Mouse (Mus musculus) 3T3-L1 (cell line): Measurements from ENCODE around the gene Pola2.

Experiments
- DNase-seq: peaks from one replicate; pipeline ENCODE4 v3.0.0-alpha.2; 2015; ENCODE audit warnings: low read depth, low spot score

The Pola2 gene

DNA sequence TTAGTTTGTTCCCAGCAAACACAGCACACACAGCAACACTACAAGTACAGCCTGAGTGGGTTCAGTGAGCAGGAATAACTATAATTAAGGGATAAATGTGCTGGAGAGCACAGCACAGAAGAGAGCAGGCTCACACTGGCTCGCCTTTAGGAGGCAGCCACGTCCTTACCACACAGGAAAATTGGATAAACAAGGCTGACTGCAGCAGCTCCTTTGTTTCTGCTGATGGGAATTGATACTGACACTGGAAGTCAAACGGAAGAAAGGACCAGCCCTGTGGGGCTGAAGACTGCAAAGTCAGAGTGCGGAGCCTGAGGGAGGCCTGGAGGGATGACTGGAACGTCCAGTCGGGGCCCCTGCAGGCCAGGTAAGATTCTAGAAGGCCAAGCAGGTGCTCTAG lies 53.8 kb downstream of the Pola2 start:
- no peak for DNase-seq

GRCm38 (mm10) chr19:5907275-5907674 lies 56.7 kb downstream of the Pola2 start:
- no peak for DNase-seq

DNA sequence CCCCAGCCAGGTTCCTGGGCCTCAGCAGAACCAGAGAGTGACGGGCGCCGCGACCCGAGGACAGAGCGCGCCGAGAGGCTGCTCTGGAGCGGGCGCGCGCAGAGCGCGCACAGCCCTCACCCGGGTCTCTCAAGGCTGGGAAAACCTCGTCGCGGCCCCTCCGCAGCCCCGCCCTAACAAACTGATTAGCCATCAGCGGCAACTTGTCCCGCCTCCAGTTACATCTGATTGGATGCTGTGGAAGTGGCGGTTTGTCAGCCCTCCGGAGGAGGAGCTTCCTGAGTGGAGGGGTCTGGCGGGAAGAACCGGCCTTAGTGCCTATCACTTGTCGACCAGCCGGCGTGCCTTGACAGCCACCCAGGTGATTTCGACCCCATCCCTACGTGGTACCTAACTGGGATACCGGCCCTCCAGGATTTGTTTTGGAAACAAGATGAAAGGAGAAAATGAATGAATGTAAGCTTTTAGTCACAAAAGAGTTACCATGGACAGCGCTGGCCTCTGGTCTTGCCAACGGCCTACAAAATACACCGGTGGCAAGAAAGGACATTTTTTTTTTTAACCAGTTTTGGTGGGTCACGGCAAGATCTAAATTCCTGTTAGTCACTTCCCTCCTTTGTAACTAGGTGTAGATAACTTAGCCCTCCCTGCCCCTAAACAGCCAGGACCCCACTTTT lies 69.9 kb downstream of the Pola2 start, which contains the start of gene Tigd3:
Gene Tigd3 (minus strand): TSS at position 148 of the 677 bp plus-strand sequence.
- DNase-seq, result peak; percentile 94

- DNase-seq, result no peak
These were observed 70.6 kb downstream of the Pola2 start for GRCm38 (mm10) chr19:5893282-5894001.

GRCm38 (mm10) chr19:5892735-5893134 lies 71.3 kb downstream of the Pola2 start:
- no peak for DNase-seq

DNA sequence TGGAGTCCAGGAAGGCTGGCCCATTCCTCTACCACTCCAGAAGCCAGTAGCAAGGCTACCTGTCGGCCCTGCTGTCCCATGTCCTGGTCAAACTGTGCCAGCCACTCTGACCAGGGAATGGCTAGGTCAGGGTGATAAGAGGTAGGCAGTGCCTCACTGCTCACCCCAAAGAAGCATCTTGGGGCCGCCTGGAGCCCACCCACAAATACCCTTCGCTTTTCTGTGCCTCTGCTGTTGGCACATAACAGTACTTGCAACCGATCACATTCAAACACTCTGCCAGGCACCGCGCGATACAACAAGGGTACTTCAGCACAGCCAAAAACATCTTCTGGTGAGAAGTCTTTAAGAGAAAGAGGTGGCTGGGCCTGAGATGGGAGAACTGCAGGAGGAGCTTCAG lies 71.7 kb downstream of the Pola2 start:
- DNase-seq, result no peak

DNA sequence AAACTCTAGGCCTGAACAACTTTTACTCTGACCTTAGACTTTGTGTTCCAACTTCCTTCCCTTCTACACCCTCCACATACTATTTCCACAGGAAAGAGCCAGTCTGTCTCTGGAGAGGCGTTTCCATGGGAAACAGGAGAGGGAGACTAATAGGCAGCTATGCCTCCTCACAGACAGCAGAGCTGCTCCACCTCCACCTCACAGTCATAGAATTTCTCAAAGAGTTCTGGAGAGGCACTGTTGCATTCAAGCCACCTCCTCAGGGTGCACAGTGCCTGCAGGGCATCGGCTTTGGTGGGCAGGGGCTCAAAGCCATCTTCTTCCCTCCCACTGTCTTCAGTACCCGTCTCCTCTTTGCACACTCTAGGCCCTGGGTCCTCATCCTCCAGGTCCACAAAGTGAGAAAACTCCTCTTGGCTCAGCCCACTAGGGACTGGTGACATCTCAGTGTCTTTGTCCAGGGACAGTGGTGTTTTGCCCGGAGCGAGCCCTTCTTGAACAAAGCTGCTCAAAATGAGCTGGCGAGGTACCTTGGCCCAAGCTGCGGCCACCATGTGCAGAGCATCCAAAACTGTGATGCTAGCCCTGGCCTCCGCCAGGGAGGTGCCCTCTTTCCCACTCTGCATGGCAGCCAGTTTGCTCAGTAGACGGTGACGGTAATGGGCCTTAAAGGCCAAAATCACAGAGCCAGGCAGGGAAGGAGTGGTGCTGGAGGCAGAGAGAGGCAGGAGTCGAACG lies 72.3 kb downstream of the Pola2 start:
- no peak for DNase-seq
